Mouse (Mus musculus) hindbrain, postnatal 0 days (tissue): ENCODE data around the gene Map4k5. TPM values are rescaled to one million over a fixed set of nuclear protein-coding genes. Genes with fewer than 3 reads are reported as not detected.

Experiments
- ATAC-seq: fragments of 200-750 bp; cut with Nextera tagmentation; 2 replicates; pipeline ENCODE4 v1.8.0; 2017; ENCODE audit warnings: mild to moderate bottlenecking, moderate TSS enrichment, moderate library complexity
- DNase-seq: peaks from one replicate; pipeline ENCODE4 v3.0.0-alpha.2; 2015; ENCODE audit warnings: low spot score
- H3K27ac ChIP-seq: fragments of 300-500 bp; sonication (generic); 2 replicates; pipeline ENCODE4 v1.5.1; 2014; ENCODE audit warnings: mild to moderate bottlenecking
- H3K27me3 ChIP-seq: fragments of 300-500 bp; sonication (generic); 2 replicates; pipeline ENCODE4 v1.6.1; 2014; ENCODE audit warnings: low read length, mixed read lengths; ENCODE audit not compliant: insufficient read depth
- H3K36me3 ChIP-seq: fragments of 300-500 bp; sonication (generic); 2 replicates; pipeline ENCODE4 v1.6.1; 2014; ENCODE audit warnings: low read length, mixed read lengths; ENCODE audit not compliant: insufficient read depth
- H3K4me1 ChIP-seq: fragments of 300-500 bp; sonication (generic); 2 replicates; pipeline ENCODE4 v1.6.1; 2014; ENCODE audit warnings: antibody characterized with exemption, low read length, mixed read lengths; ENCODE audit not compliant: insufficient read depth
- H3K4me2 ChIP-seq: fragments of 300-500 bp; sonication (generic); 2 replicates; pipeline ENCODE4 v1.6.1; 2014; ENCODE audit warnings: low read depth, mild to moderate bottlenecking, low read length, moderate library complexity, mixed read lengths
- H3K4me3 ChIP-seq: fragments of 300-500 bp; sonication (generic); 2 replicates; pipeline ENCODE4 v1.5.1; 2014; ENCODE audit warnings: low read length
- H3K9ac ChIP-seq: fragments of 300-500 bp; sonication (generic); replicated peaks from 2 replicates; pipeline ENCODE4 v1.6.1; 2014; ENCODE audit warnings: mild to moderate bottlenecking, low read length, moderate library complexity, mixed read lengths
- H3K9me3 ChIP-seq: fragments of 300-500 bp; sonication (generic); 2 replicates; pipeline ENCODE4 v1.6.1; 2016; ENCODE audit warnings: low read length, mixed read lengths
- CTCF ChIP-seq: IDR thresholded peaks from 2 replicates; pipeline ENCODE4 v1.5.1; 2016; ENCODE audit warnings: antibody characterized with exemption, control low read depth, low read depth
- WGBS: fragments of 180-500 bp; shearing (Covaris S2); extraction: QIAGEN DNeasy Blood & Tissue Kit; methylation state at CpG from one replicate; pipeline ENCODE4 v1.1.7; 2014; 5-methylcytosine and 5-hydroxymethylcytosine counted together
- polyA plus RNA-seq: library from polyadenylated mRNA; unstranded; fragments of >200 nt; fragmentation: Nextera tagmentation; extraction: Ambion mirVana; gene quantifications from 2 replicates; pipeline ENCODE4 v1.2.1, GENCODE M21; 2015
- total RNA-seq: library from RNA; depleted of rRNA; stranded (reverse); fragments of >200 nt; gene quantifications from 2 replicates; pipeline ENCODE4 v1.2.3, GENCODE M21; 2014

Map4k5 gene
- total and polyA plus RNA-seq, 2 experiments from 2014 or later: 17.1 to 32.3 TPM

- no peak overlapping the region for H3K4me3 ChIP-seq
- 87% methylated on average over 3 of the region's 3 CpGs for WGBS
- H3K27me3 ChIP-seq: no peaks in the 10 kb centered on the region
- H3K4me1 ChIP-seq: no peaks in the 10 kb centered on the region
- no peaks in the 10 kb centered on the region for H3K9me3 ChIP-seq
- ATAC-seq (no peak), DNase-seq (no peak)
- H3K36me3 ChIP-seq: peaks cover 36% of the 10 kb centered on the region; the same call in 1 of the 2 replicates
- TF ChIP-seq CTCF: no peak
- H3K4me2 ChIP-seq: no peak overlapping the region
- H3K9ac ChIP-seq: no peak overlapping the region
- no peak overlapping the region for H3K27ac ChIP-seq
Observed at GRCm38 (mm10) chr12:69809439-69809838, 83.6 kb downstream of the Map4k5 start.

GRCm38 (mm10) chr12:69807399-69807985 lies 85.5 kb downstream of the Map4k5 start:
- TF ChIP-seq CTCF: no peak
- Histone ChIP-seq H3K9me3 (no peaks in the 10 kb centered on the region), H3K4me3 (no peak overlapping the region), H3K4me2 (no peak overlapping the region), H3K9ac (no peak overlapping the region), H3K27me3 (no peaks in the 10 kb centered on the region), H3K4me1 (no peaks in the 10 kb centered on the region), H3K27ac (no peak overlapping the region), H3K36me3 (peaks cover 25% of the 10 kb centered on the region; the same call in 1 of the 2 replicates)
- no peak for DNase-seq
- no peak for ATAC-seq
- WGBS: 80% methylated on average over 11 of the region's 11 CpGs

GRCm38 (mm10) chr12:69805148-69805547 lies 87.9 kb downstream of the Map4k5 start:
- Histone ChIP-seq H3K4me1 (no peaks in the 10 kb centered on the region), H3K27ac (no peak overlapping the region), H3K4me3 (no peak overlapping the region), H3K9me3 (no peaks in the 10 kb centered on the region), H3K27me3 (no peaks in the 10 kb centered on the region), H3K36me3 (peaks cover 20% of the 10 kb centered on the region; the same call in 1 of the 2 replicates), H3K9ac (no peak overlapping the region), H3K4me2 (no peak overlapping the region)
- TF ChIP-seq CTCF: no peak
- peak; percentile 61 for DNase-seq
- ATAC-seq: 0 out of 2 replicates have a peak, but pooled peaks have one; percentile 18
- 71% methylated on average over 6 of the region's 6 CpGs for WGBS

- no peak overlapping the region for H3K27ac ChIP-seq
- H3K4me2 ChIP-seq: no peak overlapping the region
- TF ChIP-seq CTCF: no peak
- DNase-seq (no peak), ATAC-seq (no peak)
- H3K27me3 ChIP-seq: no peaks in the 10 kb centered on the region
- peaks cover 20% of the 10 kb centered on the region; the same call in 1 of the 2 replicates for H3K36me3 ChIP-seq
- WGBS: 93% methylated on average over 10 of the region's 10 CpGs
- H3K9me3 ChIP-seq: no peaks in the 10 kb centered on the region
- no peak overlapping the region for H3K9ac ChIP-seq
- no peaks in the 10 kb centered on the region for H3K4me1 ChIP-seq
- H3K4me3 ChIP-seq: no peak overlapping the region
Observed at GRCm38 (mm10) chr12:69804393-69805070, 88.5 kb downstream of the Map4k5 start.

GRCm38 (mm10) chr12:69803196-69803595 lies 89.8 kb downstream of the Map4k5 start:
- ATAC-seq (no peak), DNase-seq (no peak)
- Histone ChIP-seq H3K36me3 (peaks cover 8% of the 10 kb centered on the region; the same call in 1 of the 2 replicates), H3K9me3 (no peaks in the 10 kb centered on the region), H3K4me2 (no peak overlapping the region), H3K27ac (no peak overlapping the region), H3K4me1 (no peaks in the 10 kb centered on the region), H3K27me3 (no peaks in the 10 kb centered on the region), H3K9ac (no peak overlapping the region), H3K4me3 (no peak overlapping the region)
- WGBS: 84% methylated on average over 4 of the region's 6 CpGs
- no peak for TF ChIP-seq CTCF

GRCm38 (mm10) chr12:69800586-69800985 lies 92.4 kb downstream of the Map4k5 start:
- no peak overlapping the region for H3K9ac ChIP-seq
- H3K9me3 ChIP-seq: no peaks in the 10 kb centered on the region
- no peak overlapping the region for H3K4me3 ChIP-seq
- DNase-seq (no peak), ATAC-seq (no peak)
- H3K4me1 ChIP-seq: no peaks in the 10 kb centered on the region
- H3K36me3 ChIP-seq: no peaks in the 10 kb centered on the region; the same call in 1 of the 2 replicates
- 87% methylated on average over 4 of the region's 4 CpGs for WGBS
- no peak overlapping the region for H3K27ac ChIP-seq
- no peak for TF ChIP-seq CTCF
- no peaks in the 10 kb centered on the region for H3K27me3 ChIP-seq
- H3K4me2 ChIP-seq: no peak overlapping the region

GRCm38 (mm10) chr12:69796311-69796710 lies 96.7 kb downstream of the Map4k5 start:
- WGBS: 65% methylated on average over 3 of the region's 3 CpGs
- Histone ChIP-seq H3K4me3 (no peak overlapping the region), H3K4me2 (no peak overlapping the region), H3K27me3 (no peaks in the 10 kb centered on the region), H3K9ac (no peak overlapping the region), H3K36me3 (no peaks in the 10 kb centered on the region), H3K9me3 (no peaks in the 10 kb centered on the region), H3K27ac (no peak overlapping the region), H3K4me1 (0 out of 2 replicates have a peak, but pooled peaks cover 3% of the 10 kb centered on the region)
- DNase-seq: no peak
- no peak for TF ChIP-seq CTCF
- no peak for ATAC-seq
